Mouse (Mus musculus) spleen, postnatal 10 days (tissue): ENCODE measurements around the gene Cbx1.
A peak's percentile ranks its signal among the peaks of the same experiment; 100 is the strongest.

Experiments
- DNase-seq, 2 experiments: peaks; one replicate each; pipeline ENCODE4 v3.0.0; 2021 to 2022; ENCODE audit warnings: low spot score in 2 of 2

Gene Cbx1

DNA sequence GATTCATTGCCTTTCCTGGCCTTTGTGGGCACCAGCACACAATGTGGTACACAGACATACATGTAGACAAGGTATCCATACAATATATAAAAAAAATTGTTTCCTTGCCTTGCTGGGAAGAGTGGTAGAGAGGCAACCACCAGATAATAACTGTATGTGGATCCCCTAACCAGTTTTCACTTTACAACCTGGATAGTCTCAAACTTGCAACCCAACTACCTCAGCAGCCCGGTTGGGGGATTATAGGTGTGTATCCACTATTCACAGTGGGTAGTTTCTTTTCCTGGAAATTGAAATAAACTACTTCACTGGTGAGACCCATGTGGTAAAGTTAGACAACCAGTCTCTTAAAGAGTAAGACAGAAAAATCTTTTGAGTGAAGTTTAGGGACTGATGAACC, 27.6 kb downstream of the Cbx1 start:
- DNase-seq, result no peak

DNA sequence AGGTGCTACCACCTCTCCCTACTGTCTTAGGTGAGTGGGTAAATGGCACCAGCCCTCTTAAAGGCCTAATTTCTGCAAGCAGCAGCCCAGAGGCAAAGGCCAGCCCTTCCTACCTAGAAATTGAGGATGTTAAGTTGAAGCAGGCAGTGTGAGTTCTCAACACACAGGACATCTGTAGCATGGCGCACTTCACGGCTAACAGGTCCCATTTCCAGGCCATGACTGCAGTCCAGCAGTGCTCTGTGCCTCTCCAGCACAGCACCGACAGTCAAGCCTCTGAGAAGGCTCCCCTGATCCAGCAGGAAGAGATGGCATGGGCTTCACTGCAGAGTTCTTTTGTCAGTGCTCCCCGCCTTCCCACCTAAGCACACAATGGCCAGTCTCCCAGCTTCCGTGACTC, 28.1 kb downstream of the Cbx1 start:
- DNase-seq, result no peak

DNA sequence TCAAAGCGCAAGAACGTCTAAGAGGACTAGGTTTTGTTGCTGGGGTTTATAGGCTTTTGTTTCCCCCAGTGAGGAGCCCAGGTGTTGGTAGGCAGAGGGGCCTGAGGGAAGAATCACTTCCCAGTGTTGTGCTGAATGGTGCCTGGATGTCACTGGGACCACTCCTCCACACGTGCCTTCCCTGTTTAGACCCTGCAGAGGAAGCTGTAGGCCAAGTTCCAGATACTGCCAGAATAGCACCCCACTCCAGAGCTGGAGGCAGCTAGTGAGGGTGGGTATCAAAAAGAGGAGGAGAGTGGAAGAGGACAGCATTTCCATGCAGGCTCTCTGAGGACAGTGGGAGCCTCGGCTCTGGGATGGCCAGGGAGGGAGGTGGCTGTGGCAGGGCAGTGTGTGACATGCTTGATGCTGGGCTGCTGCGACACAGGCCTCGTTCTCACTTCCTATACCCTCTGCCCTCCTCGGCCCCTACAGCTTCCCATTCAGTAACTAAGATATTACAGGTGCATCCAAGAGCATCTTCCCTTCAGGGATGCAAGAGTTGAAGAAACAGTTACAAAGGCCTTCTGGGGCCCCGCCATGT, 29.3 kb downstream of the Cbx1 start:
- no peak for DNase-seq

DNA sequence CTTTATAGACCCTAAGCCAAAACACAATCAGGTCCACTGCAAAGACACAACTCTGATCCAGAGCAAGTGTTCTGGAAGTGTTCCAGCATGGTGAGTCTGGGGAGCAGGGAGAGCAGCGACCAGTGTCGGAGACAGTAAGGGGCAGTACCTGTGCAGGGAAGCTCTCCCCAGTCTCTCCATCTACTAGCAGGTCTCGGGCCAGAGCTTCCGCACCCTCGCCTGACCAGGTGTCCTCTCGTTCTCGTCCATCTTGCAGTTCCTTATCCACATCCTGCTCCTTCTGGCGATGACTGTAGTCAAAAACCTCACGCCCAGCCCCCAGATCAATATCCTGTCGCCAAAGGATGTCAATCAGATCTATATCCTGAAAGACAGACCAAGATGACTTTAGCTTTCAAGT, 33.0 kb downstream of the Cbx1 start:
- DNase-seq, result no peak

DNA sequence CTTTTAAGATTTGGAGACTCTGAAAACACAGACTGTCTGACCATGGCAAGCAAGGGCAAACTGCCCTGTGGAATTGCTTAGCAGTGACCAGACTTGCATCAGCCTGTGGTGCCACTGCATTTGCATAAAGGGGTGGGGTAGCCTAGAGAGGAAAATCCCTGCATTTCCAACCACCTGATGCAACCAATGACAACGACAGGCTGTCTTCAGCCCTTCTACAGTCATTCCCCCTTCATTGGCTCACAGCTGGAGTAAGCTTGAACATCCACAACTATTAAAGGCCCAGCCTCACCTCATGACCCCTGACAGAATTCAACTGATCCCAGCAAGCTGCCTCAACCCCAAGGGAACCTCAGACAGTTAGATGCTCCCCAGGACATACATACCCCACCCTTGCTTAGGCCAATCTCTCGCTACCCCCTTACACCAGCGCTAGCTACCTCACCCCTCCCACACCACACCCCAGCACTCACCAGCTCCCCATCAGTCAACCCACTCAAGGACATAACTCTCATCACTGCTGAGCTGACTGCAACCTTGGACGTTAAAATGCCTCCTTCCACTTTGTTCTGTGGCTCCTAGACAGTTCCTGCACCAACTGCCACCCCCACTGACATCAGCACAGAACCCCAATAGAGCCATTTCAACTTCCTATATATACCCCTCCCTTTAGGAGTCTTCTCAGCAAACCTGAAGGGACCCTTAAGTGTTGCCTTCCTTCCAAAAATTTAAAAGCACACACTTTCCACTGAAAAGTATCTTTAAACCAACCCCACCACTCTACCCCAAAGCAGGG, 33.9 kb downstream of the Cbx1 start:
- DNase-seq, result peak in 1 of 2 experiments; percentile 35

DNA sequence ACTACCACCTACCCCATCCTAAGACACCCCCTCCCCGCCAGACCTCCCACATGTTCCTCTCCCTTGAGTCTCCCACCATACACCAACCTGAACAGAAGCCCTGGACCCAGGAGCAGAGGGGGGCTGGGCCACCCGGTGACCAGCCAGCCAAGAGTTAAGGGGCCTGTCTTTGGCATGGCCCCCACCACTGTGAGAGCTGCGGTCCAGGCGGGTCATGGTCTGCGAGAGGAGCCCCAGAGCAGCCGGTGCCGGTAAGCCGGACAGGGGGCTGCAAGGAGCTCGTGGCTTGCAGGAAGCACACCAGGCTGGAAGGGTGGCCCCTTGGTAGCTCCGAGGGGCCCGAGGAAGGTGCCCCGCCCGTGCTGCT, 34.5 kb downstream of the Cbx1 start:
- DNase-seq, result no peak

DNA sequence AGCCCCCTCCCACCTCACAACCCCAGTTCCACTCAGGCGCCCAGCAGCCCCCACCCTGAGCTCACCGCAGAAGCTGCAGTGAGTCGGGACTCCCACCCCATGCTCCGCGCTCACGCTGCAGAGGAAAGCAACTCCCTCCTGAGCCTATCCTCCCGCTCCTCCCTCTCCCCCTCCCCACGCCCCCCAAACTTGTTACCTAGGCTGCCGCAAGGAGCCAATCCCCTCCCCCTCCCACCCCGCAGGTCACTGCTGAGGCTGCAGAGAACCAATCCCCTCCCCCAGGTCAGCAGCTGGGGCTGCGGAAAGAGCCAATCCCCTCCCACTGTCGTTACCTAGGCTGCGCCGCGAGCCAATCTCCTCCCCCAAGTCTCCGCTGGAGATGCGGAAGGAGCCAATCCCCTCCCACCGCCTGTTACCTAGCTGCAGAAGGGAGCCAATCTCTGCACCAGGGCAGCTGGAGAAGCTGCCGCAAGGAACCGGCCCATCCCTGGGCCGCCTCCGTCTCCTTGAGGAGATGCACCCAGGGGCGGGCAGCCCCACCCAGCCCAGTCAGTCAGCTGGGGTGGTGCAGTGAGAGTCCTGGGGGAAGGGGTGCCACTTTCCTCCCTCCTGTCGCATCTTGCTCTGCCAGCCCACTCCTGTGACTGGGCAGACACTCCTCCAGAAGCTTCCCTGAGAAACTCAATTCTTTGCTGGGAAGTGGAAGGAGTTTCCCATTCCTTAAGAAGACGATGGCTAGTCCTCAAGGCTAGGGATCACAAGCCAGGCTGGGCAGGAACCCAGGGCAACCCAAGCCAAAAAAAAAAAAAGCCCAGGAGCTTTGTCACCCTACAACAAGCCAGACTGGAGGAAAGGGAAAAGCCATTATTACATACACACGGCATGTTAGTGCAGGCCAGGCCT, 35.2 kb downstream of the Cbx1 start:
- peak; percentile 52 to 87 for DNase-seq

DNA sequence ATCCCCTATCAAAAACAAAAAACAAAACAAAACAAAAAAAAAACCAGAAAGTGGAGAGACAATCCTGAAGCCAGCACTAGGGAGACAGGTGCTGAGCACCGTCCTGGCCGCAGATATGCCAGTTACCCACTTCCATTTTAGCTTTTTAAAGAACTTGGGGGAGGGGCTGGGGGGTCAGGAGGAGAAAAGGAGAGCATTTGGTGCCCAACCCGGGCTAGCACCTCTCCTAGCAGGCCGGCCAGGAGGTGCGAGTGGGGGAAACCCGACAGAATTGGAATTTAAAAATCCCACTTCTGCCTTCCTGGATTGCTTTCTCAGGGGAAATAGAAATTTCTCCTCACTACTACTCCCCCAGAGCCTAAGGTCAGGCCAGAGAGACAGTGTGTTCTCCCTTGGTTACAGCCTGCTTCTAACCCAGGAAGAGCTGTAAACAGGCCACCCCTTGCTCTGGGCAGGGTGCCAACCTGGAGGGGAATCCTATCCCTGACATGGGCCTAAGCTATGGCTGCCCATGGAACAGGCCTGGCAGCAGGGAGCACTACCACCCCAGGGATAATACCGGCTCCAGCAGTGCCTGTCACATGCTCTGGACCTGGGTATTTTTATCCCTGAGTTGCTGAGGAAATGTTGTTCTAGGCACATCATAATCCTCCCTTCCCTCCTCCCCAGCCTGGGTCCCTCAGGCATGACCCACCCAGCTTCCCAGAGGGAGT, 36.0 kb downstream of the Cbx1 start:
- peak in 1 of 2 experiments; percentile 57 for DNase-seq

DNA sequence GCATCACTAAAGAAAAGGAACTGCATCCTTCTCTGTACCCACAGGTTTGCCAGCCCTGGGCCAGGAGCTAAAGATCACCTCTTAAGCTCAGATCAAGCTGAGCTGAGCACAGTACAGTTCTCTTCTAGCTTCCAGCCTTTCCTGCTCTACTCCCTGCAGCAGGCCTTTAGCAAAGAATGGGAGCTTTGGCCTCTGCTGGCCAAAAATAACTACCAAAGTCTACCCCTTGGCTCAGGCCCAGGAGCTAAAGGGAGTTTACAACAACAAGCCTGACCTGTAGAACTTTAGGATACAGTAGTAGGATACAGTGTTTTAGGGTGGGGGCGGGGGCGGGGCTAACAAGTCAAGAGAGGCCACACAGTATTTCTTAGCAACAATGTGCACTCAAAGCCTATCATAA, 37.6 kb downstream of the Cbx1 start:
- DNase-seq, result no peak

DNA sequence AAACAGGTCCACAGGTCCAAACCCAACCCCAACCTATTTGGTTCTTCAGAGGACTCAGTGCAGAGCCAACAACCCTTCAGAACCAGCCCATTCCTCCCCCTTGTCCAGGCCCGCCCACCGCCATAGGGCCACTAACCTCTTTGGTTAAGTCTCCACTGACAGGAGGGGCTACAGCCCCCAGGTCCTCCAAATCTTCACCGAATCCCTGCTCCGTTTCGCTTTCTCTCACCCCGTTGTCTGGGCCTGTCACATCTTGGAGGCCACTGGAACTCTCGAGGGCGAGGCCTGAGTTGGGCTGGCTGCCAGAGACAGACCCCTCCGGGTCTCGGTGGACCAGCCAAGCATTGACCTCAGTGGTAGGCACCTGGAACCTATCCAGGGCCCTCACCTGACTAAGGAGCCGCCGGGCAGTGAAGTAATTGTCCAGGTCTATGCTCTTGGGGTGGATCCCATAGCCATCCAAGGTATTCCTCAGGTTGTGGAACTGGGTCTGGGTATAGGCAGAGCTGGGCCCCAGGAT, 38.2 kb downstream of the Cbx1 start:
- no peak for DNase-seq

DNA sequence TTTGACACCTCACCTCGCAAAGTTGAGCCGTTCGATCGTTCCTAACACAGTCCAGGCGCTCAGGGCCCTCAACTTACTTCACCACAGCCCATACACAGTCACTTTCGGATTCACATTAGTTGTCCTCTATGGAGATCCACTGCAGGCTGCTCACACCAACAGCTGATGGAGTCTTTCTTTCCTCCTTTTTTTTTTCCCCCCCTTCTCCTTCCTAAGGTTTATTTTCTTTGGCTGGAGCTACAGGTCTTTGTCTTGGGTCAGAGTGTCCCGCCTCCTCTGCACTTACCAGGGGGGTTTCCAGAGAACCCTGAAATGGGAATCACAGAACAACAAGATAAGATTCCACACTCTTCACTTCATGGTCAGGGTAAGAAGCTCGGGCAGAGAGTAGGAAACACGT, 39.0 kb downstream of the Cbx1 start:
- DNase-seq, result no peak

DNA sequence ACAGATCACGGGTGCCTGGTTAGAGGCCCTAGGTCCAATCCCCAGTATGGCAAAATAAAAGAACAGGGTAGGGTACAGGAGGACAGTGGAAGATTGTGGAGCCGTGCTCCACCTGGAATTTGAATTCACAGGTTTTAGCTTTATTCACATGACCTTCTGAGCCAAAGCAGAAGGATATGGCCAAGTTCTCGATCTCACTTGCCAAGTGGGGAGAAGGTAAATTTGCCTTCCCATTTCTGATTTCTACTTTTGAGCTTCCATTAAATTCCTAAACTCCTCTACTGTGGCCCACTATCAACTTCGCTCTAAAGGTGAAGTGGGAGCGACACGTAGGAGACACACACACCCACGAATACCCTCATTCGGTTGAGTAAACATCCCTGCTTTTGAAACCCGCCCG, 40.0 kb downstream of the Cbx1 start:
- no peak for DNase-seq

DNA sequence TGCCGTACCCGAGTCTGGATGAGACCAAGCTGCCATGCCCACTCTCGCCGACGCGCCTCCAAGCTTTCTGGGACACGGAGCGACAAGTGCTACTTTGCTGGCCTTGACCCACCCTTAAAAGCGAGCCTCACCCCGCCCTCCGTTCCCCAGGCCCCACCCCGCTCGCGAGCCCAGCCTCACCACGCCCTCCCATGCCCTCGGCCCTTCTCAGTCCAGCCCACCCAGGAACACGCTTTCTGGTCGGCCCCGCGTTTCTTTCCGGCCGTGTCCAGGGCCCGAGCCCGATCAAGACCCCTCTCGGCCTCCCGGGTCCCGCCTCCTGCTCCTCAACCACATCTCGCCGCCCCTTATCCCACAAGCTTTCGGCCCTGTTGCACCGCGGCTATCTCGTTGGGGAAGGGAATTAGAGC, 40.5 kb downstream of the Cbx1 start:
- DNase-seq, result peak; percentile 88 to 93

DNA sequence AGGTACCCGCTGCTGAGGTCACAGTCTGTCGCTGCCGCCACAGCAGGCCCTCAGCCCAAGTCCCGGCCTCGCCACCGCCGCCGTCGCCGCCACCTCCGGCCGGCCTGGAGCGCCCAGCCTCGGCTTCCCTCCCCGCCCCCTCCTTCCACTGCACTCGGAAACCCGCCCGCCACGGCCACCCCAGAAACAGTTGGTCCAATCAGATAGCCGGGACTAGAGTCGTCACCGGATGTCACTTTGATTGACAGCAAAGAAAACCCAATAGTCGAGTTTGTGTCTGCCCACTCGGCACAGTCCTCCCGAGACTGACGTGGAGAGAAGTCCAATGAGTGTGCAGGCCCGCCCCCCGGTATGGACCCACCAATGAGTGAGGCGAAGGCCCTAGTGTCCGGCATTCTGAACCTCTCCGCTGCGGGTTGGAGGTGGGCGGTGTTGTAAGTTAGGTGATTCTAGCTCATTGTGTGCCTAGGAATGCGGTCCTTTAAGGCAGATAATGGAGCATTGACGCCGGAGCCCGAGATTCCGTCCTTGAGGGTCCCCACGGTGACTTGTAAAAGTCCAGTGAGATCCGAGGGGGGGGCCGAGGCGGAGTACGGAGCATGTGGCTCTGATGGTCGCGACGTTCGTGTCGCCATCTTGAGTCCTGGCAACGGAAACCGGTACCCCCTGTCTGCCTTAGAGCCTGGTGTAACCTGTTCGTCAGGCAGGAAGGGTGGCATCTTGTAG, 41.0 kb downstream of the Cbx1 start, which contains the start of gene Nfe2l1:
Gene Nfe2l1, minus strand, starts transcription at position 156 of the 726 bp plus-strand sequence.
- peak; percentile 91 to 98 for DNase-seq

DNA sequence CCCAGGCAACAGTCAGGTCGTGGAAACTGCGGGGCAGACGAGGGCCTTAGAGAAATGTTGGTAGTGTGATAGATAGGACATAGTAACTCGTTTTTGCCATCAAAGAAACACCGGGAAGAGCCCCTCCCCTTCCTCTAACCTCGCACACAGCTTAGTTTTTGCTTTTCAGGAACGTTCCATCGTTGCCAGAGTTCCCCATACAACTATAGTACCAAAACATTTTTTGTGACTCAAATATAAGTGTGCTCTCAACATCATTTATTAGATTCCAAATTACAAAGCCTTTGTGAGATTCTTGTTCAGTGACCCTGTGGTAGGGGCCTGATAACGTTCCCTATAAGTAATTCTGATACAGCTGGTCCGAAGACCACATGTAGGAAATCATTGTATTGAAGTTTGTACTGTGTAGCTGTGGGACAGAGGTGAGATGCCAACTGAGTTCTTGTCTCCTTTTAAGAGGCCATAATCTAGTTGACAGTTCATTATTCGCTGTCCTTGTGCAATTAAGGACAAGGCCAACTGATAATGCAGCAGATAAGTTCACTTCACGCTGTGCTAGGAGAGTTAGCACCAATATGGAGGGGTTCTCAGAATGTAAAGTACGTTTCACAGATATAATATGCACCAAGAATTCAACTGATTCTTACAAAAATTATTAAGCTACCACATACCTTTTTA, 41.8 kb downstream of the Cbx1 start:
- no peak for DNase-seq

DNA sequence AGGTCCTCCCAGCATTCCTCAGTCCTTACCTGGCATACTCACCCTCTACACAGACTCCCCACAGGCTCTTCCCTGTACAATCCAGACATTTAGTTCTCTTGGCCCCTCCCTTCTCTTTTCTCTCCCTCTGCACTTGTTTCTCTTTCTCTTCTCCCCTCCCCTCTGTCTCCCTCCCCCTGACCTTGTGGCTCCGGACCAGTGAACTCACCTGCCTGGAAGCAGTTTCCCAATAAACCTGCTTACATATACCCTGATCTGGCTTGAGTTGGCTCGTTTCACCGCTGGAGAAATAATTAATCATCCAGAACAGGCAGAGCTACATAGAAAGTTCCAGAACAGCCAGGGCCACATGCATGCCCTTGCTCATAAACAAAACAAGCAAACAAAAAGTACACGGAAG, 42.6 kb downstream of the Cbx1 start:
- no peak for DNase-seq

DNA sequence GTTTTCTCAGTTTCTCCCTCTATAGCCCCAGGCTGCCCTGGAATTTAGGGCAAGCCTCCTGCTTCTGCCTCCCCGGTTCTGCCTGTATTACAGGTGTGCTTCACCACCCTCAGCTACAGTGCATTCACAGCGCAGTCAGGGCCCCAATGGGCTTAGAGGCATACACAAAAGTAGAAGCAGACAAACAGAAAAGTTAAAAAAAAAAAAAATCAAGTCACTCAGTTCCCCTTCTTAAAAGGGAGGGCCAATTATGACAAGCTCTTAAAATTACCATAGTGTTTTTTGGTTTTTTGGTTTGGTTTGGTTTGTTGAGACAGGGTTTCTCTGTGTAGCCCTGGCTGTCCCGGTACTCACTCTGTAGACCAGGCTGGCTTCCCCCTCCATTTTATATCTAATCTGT, 43.6 kb downstream of the Cbx1 start:
- DNase-seq, result no peak

DNA sequence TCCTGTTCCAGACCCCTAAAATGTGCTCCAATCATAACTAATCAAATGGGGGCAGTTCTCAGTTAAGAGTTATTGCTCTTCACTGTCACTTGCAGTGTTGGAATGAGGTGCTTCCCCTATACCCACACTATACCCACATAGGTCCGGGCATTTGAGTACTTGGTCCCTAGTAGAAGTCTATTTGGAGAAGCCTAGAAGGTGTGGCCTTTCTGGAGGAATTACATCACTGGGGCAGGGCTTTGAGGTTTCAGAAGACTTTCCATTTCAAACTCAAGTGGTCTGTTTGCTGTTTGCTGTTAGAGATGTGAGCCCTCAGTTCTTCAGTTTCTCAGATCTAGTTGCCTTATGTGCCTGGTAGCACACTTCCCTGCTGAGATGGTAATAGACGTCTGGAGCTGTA, 44.0 kb downstream of the Cbx1 start:
- DNase-seq, result peak in 1 of 2 experiments; percentile 46

DNA sequence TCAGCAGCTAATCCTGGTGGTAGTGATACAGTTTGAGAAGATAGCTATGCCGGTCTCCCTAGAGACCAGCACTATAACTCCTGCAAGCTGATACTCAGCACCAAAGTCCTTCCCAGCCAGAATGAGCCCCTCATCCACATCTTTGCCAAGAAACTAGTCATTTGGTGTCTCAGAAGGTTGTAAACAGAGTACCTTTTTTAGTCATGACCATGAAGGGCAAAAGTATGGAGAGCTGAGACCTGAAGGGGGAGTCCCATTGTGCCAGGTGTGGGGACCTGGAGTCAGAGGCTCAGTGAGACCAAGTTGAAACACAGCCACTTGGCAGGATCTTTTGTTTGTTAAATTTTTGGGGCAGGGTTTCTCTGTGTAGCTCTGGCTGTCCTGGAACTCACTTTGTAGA, 45.2 kb downstream of the Cbx1 start:
- DNase-seq, result no peak

DNA sequence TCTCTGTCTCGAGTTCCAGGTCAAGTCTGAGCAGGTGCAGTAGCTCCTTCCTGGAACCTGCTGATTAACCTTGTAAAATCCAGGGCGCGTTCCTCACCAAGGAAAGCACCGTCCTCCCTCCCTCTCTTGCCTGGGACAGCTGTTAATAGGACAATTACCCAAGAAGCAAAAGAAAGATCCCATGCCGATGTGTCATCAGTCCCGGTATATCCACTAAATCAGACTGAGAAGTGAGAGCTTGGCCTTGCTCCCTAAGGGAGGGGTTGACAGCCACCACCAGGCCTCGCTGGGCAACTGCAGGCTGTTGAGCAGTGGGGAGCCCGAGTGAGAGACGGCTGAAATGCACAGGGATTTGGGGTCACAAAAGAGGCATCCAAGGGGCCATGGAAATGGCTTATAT, 48.4 kb downstream of the Cbx1 start:
- DNase-seq, result no peak
